Mouse (Mus musculus) layer of hippocampus, postnatal 10 days (tissue): ENCODE results near the gene Olfr491. TPM values are rescaled to one million over a fixed set of nuclear protein-coding genes. Genes with fewer than 3 reads are reported as not detected.

Source experiments
- DNase-seq, 2 experiments: peaks; one replicate each; pipeline ENCODE4 v3.0.0; 2021; ENCODE audit warnings: low spot score in 2 of 2
- long read RNA-seq: library from polyadenylated mRNA; stranded (forward); transcript quantifications from one replicate; pipeline ENCODE4 v2.0.0, GENCODE M21; 2023
- total RNA-seq, 2 experiments: library from RNA; stranded (reverse); gene quantifications; 2 replicates each; pipeline ENCODE4 v1.2.3; 2021

The Olfr491 gene
- total RNA-seq: not detected
- long read RNA-seq: 0 reads

DNA sequence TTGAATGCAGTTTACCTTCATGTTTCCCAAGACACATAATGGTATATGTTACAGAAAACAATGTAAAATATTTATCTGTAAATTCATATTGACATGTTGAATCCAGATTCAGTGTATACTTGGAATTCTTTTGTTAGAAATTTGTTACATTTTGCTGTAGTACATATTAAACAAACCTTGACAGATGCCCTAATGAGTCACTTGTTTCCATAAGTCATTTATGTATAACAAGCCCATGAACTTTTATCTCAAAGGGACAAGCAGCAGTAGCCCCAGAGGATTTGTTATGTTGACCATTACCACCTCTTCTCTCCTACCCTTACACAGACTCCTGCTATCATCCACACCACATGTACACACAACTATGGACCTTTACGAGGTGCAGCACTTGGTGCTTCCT is at the start of gene Olfr491:
TSS of gene Olfr491 (plus strand) at position 301 of the 400 bp plus-strand sequence.
- DNase-seq: no peak

- DNase-seq: no peak
These were observed 24.4 kb upstream of the Olfr491 start, which contains the start of gene Olfr490 for GRCm38 (mm10) chr7:108288834-108289233. TSS of gene Olfr490 (minus strand) at chr7:108288934.

DNA sequence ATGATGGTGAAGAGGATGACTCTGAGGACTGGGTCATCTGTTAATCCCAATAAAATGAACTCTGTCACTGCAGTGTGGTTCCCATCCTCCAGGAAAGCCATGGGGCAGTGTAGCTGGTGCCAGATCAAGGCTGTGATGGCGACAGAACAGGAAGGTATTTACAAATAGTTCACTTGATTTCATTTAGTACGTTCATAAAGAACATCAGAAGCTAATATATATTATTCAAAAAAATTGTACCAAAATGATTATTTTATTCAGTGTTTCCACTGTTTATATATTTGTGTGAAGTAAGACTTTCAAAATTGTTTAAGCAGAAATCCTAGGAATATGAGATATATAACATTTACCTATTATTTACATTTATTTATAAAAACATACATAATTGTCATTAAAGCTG is 10.3 kb downstream of the Olfr491 start, which contains the start of gene Olfr492:
TSS of gene Olfr492 (minus strand) at position 101 of the 400 bp plus-strand sequence.
- no peak for DNase-seq

DNA sequence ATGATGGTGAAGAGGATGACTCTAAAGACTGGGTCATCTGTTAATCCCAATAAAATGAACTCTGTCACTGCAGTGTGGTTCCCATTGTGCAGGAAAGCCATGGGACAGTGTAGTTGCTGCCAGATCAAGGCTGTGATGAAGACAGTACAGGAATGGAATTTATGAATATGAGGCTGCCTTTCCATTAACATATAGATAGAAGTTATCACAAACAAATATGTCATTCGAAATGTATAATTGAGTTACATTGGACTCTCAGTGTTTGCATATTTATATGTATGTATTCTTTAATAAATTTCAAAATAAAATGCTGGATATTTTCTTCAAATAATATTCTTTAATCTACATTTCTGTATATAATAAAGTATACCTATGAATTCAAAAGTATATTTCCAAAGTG is 33.6 kb downstream of the Olfr491 start, which contains the start of gene Olfr493:
TSS of gene Olfr493 (minus strand) at position 101 of the 400 bp plus-strand sequence.
- DNase-seq: no peak

- DNase-seq: no peak
These were observed 51.8 kb downstream of the Olfr491 start, which contains the start of gene Olfr494 for GRCm38 (mm10) chr7:108365035-108365434. TSS of gene Olfr494 (plus strand) at chr7:108365335.

Other genes starting within 250 kb of the Olfr491 start
- gene Olfr480, start 246.1 kb upstream of the Olfr491 start, total RNA-seq: not detected
- not detected for gene Olfr481, start 233.6 kb upstream of the Olfr491 start, total RNA-seq
- 1 to 10 TPM; 1.8 to 2.2 TPM for gene Olfr482, start 215.9 kb upstream of the Olfr491 start, total RNA-seq
- gene Olfr483, start 212.6 kb upstream of the Olfr491 start, total RNA-seq: not detected
- not detected for gene Olfr484, start 186.0 kb upstream of the Olfr491 start, total RNA-seq
- gene Olfr485, start 153.6 kb upstream of the Olfr491 start, total RNA-seq: not detected
- not detected for gene Olfr486, start 140.7 kb upstream of the Olfr491 start, total RNA-seq
- gene Olfr487, start 98.8 kb upstream of the Olfr491 start, total RNA-seq: not detected
- not detected for gene Olfr488, start 55.1 kb upstream of the Olfr491 start, total RNA-seq
- gene Olfr490, start 24.5 kb upstream of the Olfr491 start, total RNA-seq: not detected
- gene Olfr492, start 10.2 kb downstream of the Olfr491 start, total RNA-seq: not detected
- not detected for gene Olfr493, start 33.5 kb downstream of the Olfr491 start, total RNA-seq
- gene Olfr494, start 51.9 kb downstream of the Olfr491 start, total RNA-seq: not detected
- not detected for gene Olfr495, start 79.7 kb downstream of the Olfr491 start, total RNA-seq
- not detected for gene Olfr497, start 107.0 kb downstream of the Olfr491 start, total RNA-seq
- not detected for gene Olfr498, start 151.9 kb downstream of the Olfr491 start, total RNA-seq
- gene Olfr502, start 211.6 kb downstream of the Olfr491 start, total RNA-seq: not detected
- gene Olfr503, start 231.1 kb downstream of the Olfr491 start, total RNA-seq: not detected